In genomic region chr7:80032216-80033052, GRCm38 (mm10) we compare ENCODE assay signal across 7 mouse cellular contexts. TPM values are rescaled to one million over a fixed set of nuclear protein-coding genes. Genes with fewer than 3 reads are reported as not detected.
DNase-seq lines count a peak whose midpoint lies in the region; ATAC-seq lines count a peak whose summit lies in the region.

No protein-coding gene starts in this region.

- no peak for ATAC-seq in kidney, embryonic 14.5 days (ENCODE audit: low FRiP score, low TSS enrichment)
- ATAC-seq in intestine, embryonic 16.5 days, result peak; percentile 31
- no peak for ATAC-seq in neural tube, embryonic 15.5 days (ENCODE audit: low FRiP score)

- no peaks in the 10 kb centered on the region; the same call in 1 of the 2 replicates for H3K36me3 ChIP-seq in kidney, embryonic 14.5 days (ENCODE audit: control insufficient read depth, insufficient read depth, low read length)
- H3K36me3 ChIP-seq in intestine, embryonic 16.5 days (ENCODE audit: control insufficient read depth, insufficient read depth, low read length), result no peaks in the 10 kb centered on the region
- H3K36me3 ChIP-seq in neural tube, embryonic 15.5 days, result no peaks in the 10 kb centered on the region

- peak; percentile 64 for DNase-seq in kidney, adult 9 months
- no peak for DNase-seq in cerebellum, adult 11-12 months
- DNase-seq in left cerebral cortex, postnatal 14 days (ENCODE audit: low spot score in 2 of 2), result no peak

- peaks cover 58% of the 10 kb centered on the region for H3K4me1 ChIP-seq in kidney, embryonic 14.5 days (ENCODE audit: control insufficient read depth, insufficient read depth, low read length)
- peaks cover 56% of the 10 kb centered on the region for H3K4me1 ChIP-seq in brown adipose tissue, adult 24 weeks (ENCODE audit: control insufficient read depth, insufficient read depth, insufficient read length, low read length)
- H3K4me1 ChIP-seq in intestine, embryonic 16.5 days (ENCODE audit: control insufficient read depth, insufficient read depth, low read length), result peaks cover 57% of the 10 kb centered on the region
- peaks cover 61% of the 10 kb centered on the region for H3K4me1 ChIP-seq in neural tube, embryonic 15.5 days

- H3K4me2 ChIP-seq in kidney, embryonic 14.5 days (replicated peaks; ENCODE audit: low read depth, low read length), result no peak overlapping the region
- H3K4me2 ChIP-seq in intestine, embryonic 16.5 days (ENCODE audit: low read depth, low read length), result peak overlapping the region; percentile 24; the same call in 1 of the 2 replicates
- H3K4me2 ChIP-seq in neural tube, embryonic 15.5 days, result peak overlapping the region; percentile 7; the same call in 1 of the 2 replicates

- no peak overlapping the region for H3K4me3 ChIP-seq in kidney, embryonic 14.5 days (ENCODE audit: low read length)
- H3K4me3 ChIP-seq in brown adipose tissue, adult 24 weeks (ENCODE audit: insufficient read depth, low read depth, low read length), result peak overlapping the region; percentile 47; the same call in 1 of the 2 replicates
- H3K4me3 ChIP-seq in intestine, embryonic 16.5 days (ENCODE audit: low read length), result no peak overlapping the region
- no peak overlapping the region for H3K4me3 ChIP-seq in neural tube, embryonic 15.5 days (replicated peaks)

- H3K27me3 ChIP-seq in kidney, embryonic 14.5 days (ENCODE audit: control insufficient read depth, insufficient read depth, low read length), result no peaks in the 10 kb centered on the region
- no peaks in the 10 kb centered on the region for H3K27me3 ChIP-seq in intestine, embryonic 16.5 days (replicated peaks; ENCODE audit: control insufficient read depth, insufficient read depth, low read length)
- H3K27me3 ChIP-seq in neural tube, embryonic 15.5 days (replicated peaks), result no peaks in the 10 kb centered on the region

- 36% methylated on average over 9 of the region's 10 CpGs for WGBS in kidney, embryonic 14.5 days
- WGBS in intestine, embryonic 16.5 days, result 55% methylated on average over 10 of the region's 10 CpGs
- WGBS in neural tube, embryonic 15.5 days, result 57% methylated on average over 9 of the region's 10 CpGs

- no peak overlapping the region for H3K27ac ChIP-seq in kidney, embryonic 14.5 days (ENCODE audit: low read depth, low read length)
- H3K27ac ChIP-seq in brown adipose tissue, adult 24 weeks (replicated peaks; ENCODE audit: low read depth, low read length), result peak overlapping the region; percentile 94
- H3K27ac ChIP-seq in intestine, embryonic 16.5 days (ENCODE audit: low read length), result peak overlapping the region; percentile 69
- H3K27ac ChIP-seq in neural tube, embryonic 15.5 days (replicated peaks), result no peak overlapping the region

- no peaks in the 10 kb centered on the region for H3K9me3 ChIP-seq in kidney, embryonic 14.5 days (ENCODE audit: control insufficient read depth, low read length)
- no peaks in the 10 kb centered on the region for H3K9me3 ChIP-seq in intestine, embryonic 16.5 days (ENCODE audit: control insufficient read depth, low read length)
- no peaks in the 10 kb centered on the region for H3K9me3 ChIP-seq in neural tube, embryonic 15.5 days (replicated peaks)

- intact Hi-C loops in left cerebral cortex, postnatal 14 days (cut with DNase I), result no loop called here

- H3K9ac ChIP-seq in kidney, embryonic 14.5 days (ENCODE audit: low read depth, low read length), result no peak overlapping the region
- H3K9ac ChIP-seq in intestine, embryonic 16.5 days (ENCODE audit: low read depth, low read length), result peak overlapping the region; percentile 47
- H3K9ac ChIP-seq in neural tube, embryonic 15.5 days (replicated peaks), result no peak overlapping the region

RNA-seq across cellular contexts. Expression of gene Zfp710, which starts 7.8 kb away (rescaled TPM):
- 23.6 and 25.7 TPM in 2 replicates for polyA plus RNA-seq in kidney, embryonic 14.5 days (2014; fragmentation: Nextera tagmentation; extraction: Ambion mirVana)
- 6.4 and 7.7 TPM in 2 replicates for polyA plus RNA-seq in brown adipose tissue, adult 24 weeks (2012; ENCODE audit: insufficient read depth, insufficient read length, missing spikeins)
- polyA plus RNA-seq in intestine, embryonic 16.5 days (2015; fragmentation: Nextera tagmentation; extraction: Ambion mirVana), result 12.2 and 12.4 TPM in 2 replicates
- polyA plus RNA-seq in neural tube, embryonic 15.5 days (2015; fragmentation: Nextera tagmentation; extraction: Ambion mirVana), result 11.6 and 13.9 TPM in 2 replicates
- total RNA-seq in left cerebral cortex, postnatal 14 days (2021), result 10 to 100 TPM; 15.7 to 16.0 TPM

Comparison
In these comparisons a context has a peak if more than half of its experiments do, and no peak if none do; other contexts are left out.
1. H3K27ac ChIP-seq: peak in brown adipose tissue, adult 24 weeks (single experiment) and intestine, embryonic 16.5 days (single experiment); none in kidney, embryonic 14.5 days (single experiment) and neural tube, embryonic 15.5 days (single experiment).